Mouse (Mus musculus) limb, embryonic 14.5 days (tissue): ENCODE measurements around the gene Cisd1. TPM values are rescaled to one million over a fixed set of nuclear protein-coding genes. Genes with fewer than 3 reads are reported as not detected.

Experiments used
- ATAC-seq: fragments of 200-750 bp; cut with Nextera tagmentation; 2 replicates; pipeline ENCODE4 v1.8.0; 2017; ENCODE audit warnings: low read depth, moderate number of reproducible peaks, moderate TSS enrichment; ENCODE audit not compliant: low FRiP score
- DNase-seq: peaks from one replicate; pipeline ENCODE4 v3.0.0-alpha.2; 2015; ENCODE audit warnings: low spot score
- H3K27ac ChIP-seq: fragments of 300-500 bp; sonication (generic); replicated peaks from 2 replicates; pipeline ENCODE4 v1.5.1; 2014; ENCODE audit warnings: low read depth, mild to moderate bottlenecking, low read length, moderate library complexity, mixed read lengths
- H3K27me3 ChIP-seq: fragments of 300-500 bp; sonication (generic); 2 replicates; pipeline ENCODE4 v1.6.1; 2014; ENCODE audit warnings: low read length, mixed read lengths; ENCODE audit not compliant: control insufficient read depth, insufficient read depth
- H3K36me3 ChIP-seq: fragments of 300-500 bp; sonication (generic); 2 replicates; pipeline ENCODE4 v1.6.1; 2014; ENCODE audit warnings: mild to moderate bottlenecking, low read length, moderate library complexity, mixed read lengths; ENCODE audit not compliant: control insufficient read depth, insufficient read depth
- H3K4me1 ChIP-seq: fragments of 300-500 bp; sonication (generic); 2 replicates; pipeline ENCODE4 v1.6.1; 2014; ENCODE audit warnings: antibody characterized with exemption, low read length, mixed read lengths; ENCODE audit not compliant: control insufficient read depth, insufficient read depth
- H3K4me2 ChIP-seq: fragments of 300-500 bp; sonication (generic); replicated peaks from 2 replicates; pipeline ENCODE4 v1.6.1; 2014; ENCODE audit warnings: low read depth, mild to moderate bottlenecking, low read length, moderate library complexity; ENCODE audit not compliant: severe bottlenecking
- H3K4me3 ChIP-seq: fragments of 300-500 bp; sonication (generic); replicated peaks from 2 replicates; pipeline ENCODE4 v1.5.1; 2014; ENCODE audit warnings: low read length
- H3K9ac ChIP-seq: fragments of 300-500 bp; sonication (generic); 2 replicates; pipeline ENCODE4 v1.6.1; 2014; ENCODE audit warnings: mild to moderate bottlenecking, low read depth, low read length, moderate library complexity; ENCODE audit not compliant: severe bottlenecking
- H3K9me3 ChIP-seq: fragments of 300-500 bp; sonication (generic); 2 replicates; pipeline ENCODE4 v1.6.1; 2016; ENCODE audit warnings: low read length; ENCODE audit not compliant: control insufficient read depth
- POLR2A ChIP-seq: fragments of 200-500 bp; IDR thresholded peaks from 2 replicates; pipeline ENCODE4 v1.8.0; 2012; ENCODE audit warnings: inconsistent platforms, mild to moderate bottlenecking, moderate library complexity, borderline replicate concordance; ENCODE audit not compliant: insufficient read depth, insufficient read length; ENCODE audit errors: extremely low read depth
- WGBS: fragments of 180-500 bp; shearing (Covaris S2); extraction: QIAGEN DNeasy Blood & Tissue Kit; methylation state at CpG from one replicate; pipeline ENCODE4 v1.1.7; 2014; 5-methylcytosine and 5-hydroxymethylcytosine counted together
- polyA plus RNA-seq, 2 experiments: library from polyadenylated mRNA; depleted of rRNA in 1 of 2; stranded (reverse) in 1 of 2; unstranded in 1 of 2; fragments of >200 nt; fragmentation: Nextera tagmentation in 1 of 2; extraction: Ambion mirVana in 1 of 2; gene quantifications; 2 replicates each; pipeline versions ENCODE4 v1.2.1 to v1.2.3; 2012 to 2014

Cisd1 gene
- polyA plus RNA-seq, 2 experiments: 35.7 to 80.0 TPM

- Histone ChIP-seq H3K27me3 (no peaks in the 10 kb centered on the region), H3K4me3 (no peak overlapping the region), H3K9me3 (no peaks in the 10 kb centered on the region), H3K36me3 (peaks cover 6% of the 10 kb centered on the region; the same call in 1 of the 2 replicates), H3K4me2 (no peak overlapping the region), H3K27ac (no peak overlapping the region), H3K4me1 (no peaks in the 10 kb centered on the region), H3K9ac (no peak overlapping the region)
- TF ChIP-seq POLR2A: no peak
- WGBS: 82% methylated on average over 7 of the region's 7 CpGs
- no peak for ATAC-seq
- DNase-seq: no peak
Observed at GRCm38 (mm10) chr10:71361044-71361443, 16.3 kb upstream of the Cisd1 start.

DNA sequence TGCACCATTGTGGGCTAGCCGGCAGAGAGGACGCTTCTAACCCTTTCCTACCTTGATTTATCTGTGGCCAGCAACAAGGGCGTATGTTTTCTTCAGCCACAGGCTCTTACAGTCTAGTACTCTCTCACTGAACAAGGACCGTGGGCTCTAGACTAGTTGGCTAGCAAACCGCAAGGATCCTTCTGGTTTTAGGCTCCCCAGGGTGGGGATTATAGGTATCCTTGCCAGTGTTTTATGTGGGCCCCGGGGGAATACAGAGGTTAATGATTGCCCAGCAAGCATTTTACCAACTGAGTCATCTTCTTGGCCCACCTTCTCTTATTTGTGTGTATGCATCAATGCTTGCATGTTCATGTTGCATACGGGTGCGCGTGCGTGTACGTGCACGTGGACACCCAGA, 10.2 kb upstream of the Cisd1 start:
- WGBS: 86% methylated on average over 12 of the region's 12 CpGs
- DNase-seq (no peak), ATAC-seq (no peak)

DNA sequence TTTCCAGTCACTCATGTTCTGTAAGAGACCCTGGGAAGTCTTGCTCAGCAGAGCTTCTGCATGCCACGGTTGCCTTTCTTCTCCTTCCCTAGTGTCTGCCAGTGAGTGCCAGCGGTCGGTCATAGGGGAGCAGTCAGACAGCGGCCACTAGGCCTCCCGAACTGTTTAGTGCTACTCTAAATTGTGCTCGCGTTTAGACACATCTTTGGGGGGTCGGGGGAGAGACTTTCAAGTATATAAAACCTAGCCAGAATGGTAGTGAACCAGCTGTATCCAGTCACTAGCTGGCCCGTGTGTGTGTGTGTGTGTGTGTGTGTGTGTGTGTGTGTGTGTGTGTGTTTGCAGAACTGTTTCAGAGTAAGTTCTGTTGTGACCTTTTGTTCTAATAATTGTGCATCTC, 9.1 kb upstream of the Cisd1 start:
- no peaks in the 10 kb centered on the region for H3K36me3 ChIP-seq
- no peak overlapping the region for H3K9ac ChIP-seq
- no peak for ATAC-seq
- no peak for DNase-seq
- H3K9me3 ChIP-seq: no peaks in the 10 kb centered on the region
- no peak for TF ChIP-seq POLR2A
- H3K4me1 ChIP-seq: peaks cover 3% of the 10 kb centered on the region; the same call in 1 of the 2 replicates
- H3K4me2 ChIP-seq: no peak overlapping the region
- no peaks in the 10 kb centered on the region for H3K27me3 ChIP-seq
- H3K27ac ChIP-seq: no peak overlapping the region
- no peak overlapping the region for H3K4me3 ChIP-seq
- WGBS: 65% methylated on average over 9 of the region's 9 CpGs

More for the DNA sequence above, 10.2 kb upstream of the Cisd1 start:
- Histone ChIP-seq H3K4me2 (no peak overlapping the region), H3K27ac (no peak overlapping the region), H3K27me3 (no peaks in the 10 kb centered on the region), H3K9ac (no peak overlapping the region), H3K4me3 (no peak overlapping the region), H3K36me3 (no peaks in the 10 kb centered on the region), H3K9me3 (no peaks in the 10 kb centered on the region), H3K4me1 (no peaks in the 10 kb centered on the region)
- TF ChIP-seq POLR2A: no peak

GRCm38 (mm10) chr10:71351301-71351700, 6.5 kb upstream of the Cisd1 start:
- H3K4me1 ChIP-seq: peaks cover 9% of the 10 kb centered on the region; the same call in 1 of the 2 replicates
- 90% methylated on average over 7 of the region's 7 CpGs for WGBS
- no peak for TF ChIP-seq POLR2A
- H3K27ac ChIP-seq: no peak overlapping the region
- H3K9me3 ChIP-seq: no peaks in the 10 kb centered on the region
- no peaks in the 10 kb centered on the region for H3K27me3 ChIP-seq
- ATAC-seq: no peak
- H3K4me3 ChIP-seq: no peak overlapping the region
- no peak overlapping the region for H3K4me2 ChIP-seq
- no peak for DNase-seq
- no peak overlapping the region for H3K9ac ChIP-seq
- no peaks in the 10 kb centered on the region for H3K36me3 ChIP-seq

- 79% methylated on average over 1 of the region's 1 CpGs for WGBS
- no peaks in the 10 kb centered on the region for H3K9me3 ChIP-seq
- DNase-seq (no peak), ATAC-seq (no peak)
- peaks cover 13% of the 10 kb centered on the region for H3K4me1 ChIP-seq
- no peaks in the 10 kb centered on the region for H3K27me3 ChIP-seq
- H3K4me2 ChIP-seq: no peak overlapping the region; the same call in 1 of the 2 replicates
- H3K4me3 ChIP-seq: peak overlapping the region; percentile 77; the same call in 1 of the 2 replicates
- no peak for TF ChIP-seq POLR2A
- H3K27ac ChIP-seq: no peak overlapping the region
- no peaks in the 10 kb centered on the region for H3K36me3 ChIP-seq
- H3K9ac ChIP-seq: no peak overlapping the region
Observed at GRCm38 (mm10) chr10:71349290-71349689, 4.5 kb upstream of the Cisd1 start.
